33 mouse cellular contexts compared by ENCODE assay signal in the genomic region with DNA sequence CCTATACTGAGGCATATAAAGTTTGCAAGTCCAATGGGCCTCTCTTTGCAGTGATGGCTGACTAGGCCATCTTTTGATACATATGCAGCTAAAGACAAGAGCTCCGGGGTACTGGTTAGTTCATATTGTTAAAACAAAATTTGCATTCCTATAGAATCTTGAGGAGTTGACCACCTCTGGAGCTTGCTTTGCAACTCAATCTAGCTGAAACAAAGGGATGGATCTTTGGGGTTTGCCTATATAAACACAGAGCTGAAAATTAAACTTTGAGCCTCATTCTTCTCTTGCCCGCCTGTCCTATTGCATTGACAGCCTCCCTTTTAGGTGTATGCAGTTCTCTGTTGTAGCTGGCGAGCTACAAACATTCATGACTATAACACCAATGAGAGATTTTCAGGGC. TPM values are rescaled to one million over a fixed set of nuclear protein-coding genes. Genes with fewer than 3 reads are reported as not detected.
"Had no signal": no experiment of that assay in that cellular context is flagged by ENCODE, and none has a peak within 500 bp of the region (broad histone marks: within the 10 kb centered on the region; RNA-seq: fewer than 3 reads in every experiment).

No protein-coding gene starts in this region.

RNA-seq across cellular contexts. Expression of gene Vmn1r211, which starts 13.1 kb away (rescaled TPM):
- total RNA-seq: common myeloid progenitor, adult 5-6 weeks; forebrain, postnatal 0 days; gastrocnemius, adult 18-20 months; gastrocnemius, adult 2 months; gastrocnemius, adult 8-10 months; gastrocnemius, postnatal 10 days; gastrocnemius, postnatal 14 days; gastrocnemius, postnatal 25 days; gastrocnemius, postnatal 36 days; gastrocnemius, postnatal 4 days; granulocyte monocyte progenitor cell, adult 5-6 weeks; heart, adult 18-20 months; heart, adult 2 months; heart, adult 8-10 months had no signal
- polyA plus RNA-seq: cortical plate, adult 2 months; embryonic facial prominence, embryonic 10.5 days; embryonic facial prominence, embryonic 11.5 days; embryonic facial prominence, embryonic 12.5 days; embryonic facial prominence, embryonic 13.5 days; embryonic facial prominence, embryonic 14.5 days; embryonic facial prominence, embryonic 15.5 days; erythroblast, embryonic 14.5 days; forebrain, embryonic 10.5 days; forebrain, embryonic 11.5 days; forebrain, embryonic 12.5 days; forebrain, embryonic 13.5 days; forebrain, embryonic 14.5 days; forebrain, embryonic 15.5 days; forebrain, embryonic 16.5 days; forebrain, postnatal 0 days; frontal cortex, adult 2 months; gonadal fat pad, adult 2 months; heart, adult 2 months; heart, embryonic 10.5 days; heart, embryonic 11.5 days had no signal

RNA-seq across cellular contexts. Expression of gene Vmn1r210, which starts 13.2 kb away (rescaled TPM):
- total RNA-seq: common myeloid progenitor, adult 5-6 weeks; forebrain, postnatal 0 days; gastrocnemius, adult 18-20 months; gastrocnemius, adult 2 months; gastrocnemius, adult 8-10 months; gastrocnemius, postnatal 10 days; gastrocnemius, postnatal 14 days; gastrocnemius, postnatal 25 days; gastrocnemius, postnatal 36 days; gastrocnemius, postnatal 4 days; granulocyte monocyte progenitor cell, adult 5-6 weeks; heart, adult 18-20 months; heart, adult 2 months; heart, adult 8-10 months had no signal
- polyA plus RNA-seq: cortical plate, adult 2 months; embryonic facial prominence, embryonic 10.5 days; embryonic facial prominence, embryonic 11.5 days; embryonic facial prominence, embryonic 12.5 days; embryonic facial prominence, embryonic 13.5 days; embryonic facial prominence, embryonic 14.5 days; embryonic facial prominence, embryonic 15.5 days; erythroblast, embryonic 14.5 days; forebrain, embryonic 10.5 days; forebrain, embryonic 11.5 days; forebrain, embryonic 12.5 days; forebrain, embryonic 13.5 days; forebrain, embryonic 14.5 days; forebrain, embryonic 15.5 days; forebrain, embryonic 16.5 days; forebrain, postnatal 0 days; frontal cortex, adult 2 months; gonadal fat pad, adult 2 months; heart, adult 2 months; heart, embryonic 10.5 days; heart, embryonic 11.5 days had no signal

RNA-seq across cellular contexts. Expression of gene Vmn1r209, which starts 34.8 kb away (rescaled TPM):
- total RNA-seq: common myeloid progenitor, adult 5-6 weeks; forebrain, postnatal 0 days; gastrocnemius, adult 18-20 months; gastrocnemius, adult 8-10 months; gastrocnemius, postnatal 10 days; gastrocnemius, postnatal 14 days; gastrocnemius, postnatal 25 days; gastrocnemius, postnatal 36 days; gastrocnemius, postnatal 4 days; granulocyte monocyte progenitor cell, adult 5-6 weeks; heart, adult 18-20 months; heart, adult 2 months; heart, adult 8-10 months had no signal
- polyA plus RNA-seq: cortical plate, adult 2 months; embryonic facial prominence, embryonic 10.5 days; embryonic facial prominence, embryonic 11.5 days; embryonic facial prominence, embryonic 12.5 days; embryonic facial prominence, embryonic 13.5 days; embryonic facial prominence, embryonic 14.5 days; embryonic facial prominence, embryonic 15.5 days; erythroblast, embryonic 14.5 days; forebrain, embryonic 10.5 days; forebrain, embryonic 11.5 days; forebrain, embryonic 12.5 days; forebrain, embryonic 13.5 days; forebrain, embryonic 14.5 days; forebrain, embryonic 15.5 days; forebrain, embryonic 16.5 days; forebrain, postnatal 0 days; gonadal fat pad, adult 2 months; heart, adult 2 months; heart, embryonic 10.5 days; heart, embryonic 11.5 days had no signal

RNA-seq across cellular contexts. Expression of gene Vmn1r212, which starts 39.7 kb away (rescaled TPM):
- total RNA-seq: common myeloid progenitor, adult 5-6 weeks; forebrain, postnatal 0 days; gastrocnemius, adult 18-20 months; gastrocnemius, adult 2 months; gastrocnemius, adult 8-10 months; gastrocnemius, postnatal 10 days; gastrocnemius, postnatal 14 days; gastrocnemius, postnatal 25 days; gastrocnemius, postnatal 36 days; gastrocnemius, postnatal 4 days; granulocyte monocyte progenitor cell, adult 5-6 weeks; heart, adult 18-20 months; heart, adult 2 months; heart, adult 8-10 months had no signal
- polyA plus RNA-seq: cortical plate, adult 2 months; embryonic facial prominence, embryonic 10.5 days; embryonic facial prominence, embryonic 11.5 days; embryonic facial prominence, embryonic 12.5 days; embryonic facial prominence, embryonic 13.5 days; embryonic facial prominence, embryonic 14.5 days; embryonic facial prominence, embryonic 15.5 days; erythroblast, embryonic 14.5 days; forebrain, embryonic 10.5 days; forebrain, embryonic 11.5 days; forebrain, embryonic 12.5 days; forebrain, embryonic 13.5 days; forebrain, embryonic 14.5 days; forebrain, embryonic 15.5 days; forebrain, embryonic 16.5 days; forebrain, postnatal 0 days; frontal cortex, adult 2 months; gonadal fat pad, adult 2 months; heart, adult 2 months; heart, embryonic 10.5 days; heart, embryonic 11.5 days had no signal
